ENCODE assay signal across 12 mouse cellular contexts in genomic region chr3:41424142-41424939, GRCm38 (mm10).
DNase-seq lines count a peak whose midpoint lies in the region; ATAC-seq and TF ChIP-seq lines count a peak whose summit lies in the region.
"Had no signal": no experiment of that assay in that cellular context is flagged by ENCODE, and none has a peak within 500 bp of the region (broad histone marks: within the 10 kb centered on the region; RNA-seq: fewer than 3 reads in every experiment).

No protein-coding gene starts in this region.

- no peaks in the 10 kb centered on the region for H3K36me3 ChIP-seq in hindbrain, embryonic 12.5 days
- H3K36me3 ChIP-seq in hindbrain, postnatal 0 days (ENCODE audit: insufficient read depth, low read length): no peaks in the 10 kb centered on the region
- no peaks in the 10 kb centered on the region for H3K36me3 ChIP-seq in midbrain, embryonic 12.5 days
- H3K36me3 ChIP-seq in midbrain, postnatal 0 days (ENCODE audit: insufficient read depth, low read length): no peaks in the 10 kb centered on the region
- no peaks in the 10 kb centered on the region for H3K36me3 ChIP-seq in embryonic facial prominence, embryonic 13.5 days
- H3K36me3 ChIP-seq: neural tube, embryonic 13.5 days had no signal

- DNase-seq in hindbrain, postnatal 0 days (ENCODE audit: low spot score): no peak
- no peak for DNase-seq in midbrain, postnatal 0 days (ENCODE audit: low spot score)
- DNase-seq in cerebellum, postnatal 36 days: no peak
- DNase-seq in spleen, adult 12 weeks (ENCODE audit: low spot score): no peak
- DNase-seq: cerebellum, adult 2 months; thymus, postnatal 25 days had no signal

- no peak overlapping the region; the same call in 1 of the 2 replicates for H3K4me2 ChIP-seq in hindbrain, embryonic 12.5 days (replicated peaks)
- no peak overlapping the region for H3K4me2 ChIP-seq in hindbrain, postnatal 0 days (ENCODE audit: low read depth, low read length)
- H3K4me2 ChIP-seq in midbrain, embryonic 12.5 days (replicated peaks): no peak overlapping the region
- H3K4me2 ChIP-seq in midbrain, postnatal 0 days (ENCODE audit: low read depth, low read length, poor library complexity, severe bottlenecking): no peak overlapping the region
- H3K4me2 ChIP-seq in embryonic facial prominence, embryonic 13.5 days: no peak overlapping the region
- H3K4me2 ChIP-seq: neural tube, embryonic 13.5 days had no signal

- no peak overlapping the region for H3K9ac ChIP-seq in hindbrain, embryonic 12.5 days
- H3K9ac ChIP-seq in hindbrain, postnatal 0 days (replicated peaks; ENCODE audit: low read length): no peak overlapping the region
- H3K9ac ChIP-seq in midbrain, embryonic 12.5 days (replicated peaks): no peak overlapping the region
- H3K9ac ChIP-seq in midbrain, postnatal 0 days (replicated peaks; ENCODE audit: low read length, poor library complexity, severe bottlenecking): no peak overlapping the region
- no peak overlapping the region for H3K9ac ChIP-seq in embryonic facial prominence, embryonic 13.5 days
- H3K9ac ChIP-seq: liver, embryonic 14.5 days; neural tube, embryonic 13.5 days had no signal

- no peak for TF ChIP-seq CTCF in hindbrain, postnatal 0 days (IDR thresholded peaks at IDR 0.05; ENCODE audit: low read depth)
- TF ChIP-seq CTCF in midbrain, postnatal 0 days (IDR thresholded peaks at IDR 0.05): no peak

- H3K27ac ChIP-seq in hindbrain, embryonic 12.5 days: no peak overlapping the region
- no peak overlapping the region for H3K27ac ChIP-seq in hindbrain, postnatal 0 days
- H3K27ac ChIP-seq in midbrain, embryonic 12.5 days (replicated peaks): no peak overlapping the region
- H3K27ac ChIP-seq in midbrain, postnatal 0 days (ENCODE audit: low read depth, low read length): no peak overlapping the region
- H3K27ac ChIP-seq in embryonic facial prominence, embryonic 13.5 days: no peak overlapping the region
- H3K27ac ChIP-seq: layer of hippocampus, adult 2 months; liver, embryonic 14.5 days; neural tube, embryonic 13.5 days had no signal

- 19% methylated on average over 8 of the region's 10 CpGs for WGBS in hindbrain, embryonic 12.5 days
- 19% methylated on average over 10 of the region's 10 CpGs for WGBS in hindbrain, postnatal 0 days
- 16% methylated on average over 8 of the region's 10 CpGs for WGBS in midbrain, embryonic 12.5 days
- 17% methylated on average over 10 of the region's 10 CpGs for WGBS in midbrain, postnatal 0 days
- 23% methylated on average over 10 of the region's 10 CpGs for WGBS in embryonic facial prominence, embryonic 13.5 days

- peak; percentile 52; the same call in 1 of the 2 replicates for ATAC-seq in hindbrain, embryonic 12.5 days (ENCODE audit: low FRiP score)
- ATAC-seq in hindbrain, postnatal 0 days: no peak
- peak; percentile 58 for ATAC-seq in midbrain, embryonic 12.5 days (ENCODE audit: low FRiP score, low read depth)
- ATAC-seq in midbrain, postnatal 0 days (ENCODE audit: low FRiP score): no peak
- ATAC-seq in embryonic facial prominence, embryonic 13.5 days (ENCODE audit: insufficient number of reproducible peaks, insufficient read depth, low FRiP score, low TSS enrichment, low read depth): peak; percentile 52; the same call in 1 of the 2 replicates

- no peaks in the 10 kb centered on the region for H3K27me3 ChIP-seq in hindbrain, embryonic 12.5 days
- no peaks in the 10 kb centered on the region for H3K27me3 ChIP-seq in hindbrain, postnatal 0 days (ENCODE audit: insufficient read depth, low read length)
- no peaks in the 10 kb centered on the region; the same call in 1 of the 2 replicates for H3K27me3 ChIP-seq in midbrain, embryonic 12.5 days
- H3K27me3 ChIP-seq in midbrain, postnatal 0 days (ENCODE audit: insufficient read depth, low read length): no peaks in the 10 kb centered on the region
- no peaks in the 10 kb centered on the region for H3K27me3 ChIP-seq in embryonic facial prominence, embryonic 13.5 days
- H3K27me3 ChIP-seq: neural tube, embryonic 13.5 days had no signal

- no peaks in the 10 kb centered on the region for H3K9me3 ChIP-seq in hindbrain, embryonic 12.5 days (replicated peaks)
- no peaks in the 10 kb centered on the region for H3K9me3 ChIP-seq in hindbrain, postnatal 0 days (ENCODE audit: low read length)
- no peaks in the 10 kb centered on the region for H3K9me3 ChIP-seq in midbrain, embryonic 12.5 days
- no peaks in the 10 kb centered on the region for H3K9me3 ChIP-seq in midbrain, postnatal 0 days (ENCODE audit: low read length)
- H3K9me3 ChIP-seq in embryonic facial prominence, embryonic 13.5 days: no peaks in the 10 kb centered on the region
- H3K9me3 ChIP-seq: neural tube, embryonic 13.5 days had no signal

- no peak overlapping the region for H3K4me3 ChIP-seq in hindbrain, embryonic 12.5 days
- H3K4me3 ChIP-seq in hindbrain, postnatal 0 days (ENCODE audit: low read length): no peak overlapping the region
- no peak overlapping the region for H3K4me3 ChIP-seq in midbrain, embryonic 12.5 days
- no peak overlapping the region for H3K4me3 ChIP-seq in midbrain, postnatal 0 days (ENCODE audit: low read depth, low read length)
- no peak overlapping the region for H3K4me3 ChIP-seq in embryonic facial prominence, embryonic 13.5 days
- H3K4me3 ChIP-seq: layer of hippocampus, adult 2 months; neural tube, embryonic 13.5 days had no signal

- H3K4me1 ChIP-seq in hindbrain, embryonic 12.5 days: peaks cover 9% of the 10 kb centered on the region; the same call in 1 of the 2 replicates
- H3K4me1 ChIP-seq in hindbrain, postnatal 0 days (ENCODE audit: insufficient read depth, low read length): peaks cover 3% of the 10 kb centered on the region; the same call in 1 of the 2 replicates
- peaks cover 13% of the 10 kb centered on the region for H3K4me1 ChIP-seq in midbrain, embryonic 12.5 days
- no peaks in the 10 kb centered on the region for H3K4me1 ChIP-seq in midbrain, postnatal 0 days (ENCODE audit: insufficient read depth, low read length)
- H3K4me1 ChIP-seq in embryonic facial prominence, embryonic 13.5 days: peaks cover 17% of the 10 kb centered on the region

Comparison
In these comparisons a context has a peak if more than half of its experiments do, and no peak if none do; other contexts are left out.
1. ATAC-seq: peak in hindbrain, embryonic 12.5 days (single experiment), midbrain, embryonic 12.5 days (single experiment) and embryonic facial prominence, embryonic 13.5 days (single experiment); none in hindbrain, postnatal 0 days (single experiment) and midbrain, postnatal 0 days (single experiment).